Mouse (Mus musculus): ENCODE data around the gene Cse1l. TPM values are rescaled to one million over a fixed set of nuclear protein-coding genes. Genes with fewer than 3 reads are reported as not detected.

Gene Cse1l
- 5.2 and 7.2 TPM in 2 replicates for polyA plus RNA-seq (2012; rRNA removed)

DNA sequence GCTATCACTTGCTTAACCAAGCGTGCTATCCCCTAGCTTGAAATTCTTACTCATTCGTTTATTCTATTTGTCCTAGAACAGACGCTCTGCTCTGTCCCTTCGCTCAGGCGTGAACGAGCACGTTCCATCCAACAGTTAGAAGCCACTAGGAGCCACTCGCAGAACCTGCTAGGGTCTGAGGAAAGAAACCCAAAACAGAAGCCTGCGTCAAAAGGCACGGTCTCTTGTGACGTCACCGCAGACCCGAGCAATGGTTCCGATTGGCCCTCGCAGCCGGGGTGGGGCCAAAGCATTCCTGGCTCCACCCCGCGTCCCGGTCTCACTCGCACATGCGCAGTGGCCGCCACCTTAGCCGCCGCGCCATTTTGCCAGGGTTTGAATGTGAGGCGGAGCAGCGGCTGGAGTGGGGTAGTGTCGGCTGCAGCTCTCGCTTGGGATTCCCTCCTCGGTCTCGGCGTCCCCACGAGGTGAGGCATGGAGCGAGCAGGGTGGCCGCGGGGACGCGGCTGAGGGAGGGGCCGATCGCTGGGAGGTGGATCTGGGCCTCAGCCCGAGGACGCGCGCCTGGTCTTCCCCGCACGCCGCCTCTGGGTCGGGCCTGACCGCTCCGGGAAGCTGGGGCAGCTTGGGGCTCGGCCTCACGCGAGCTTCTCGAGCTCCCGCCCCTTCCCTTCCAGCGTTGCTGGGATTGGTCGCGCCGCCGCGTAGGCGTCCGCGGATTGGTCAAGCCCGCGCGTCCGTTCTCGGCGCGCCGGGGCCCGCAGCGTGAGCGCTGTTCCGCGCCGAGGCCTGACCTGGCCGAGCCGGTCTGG lies at the start of gene Cse1l:
Cse1l (plus strand) TSS at position 330 of the 812 bp plus-strand sequence.

Other genes with a start within 250 kb of the Cse1l start
- 22.8 and 24.8 TPM in 2 replicates for gene Prex1, start 192.2 kb upstream of the Cse1l start, polyA plus RNA-seq (2012; rRNA removed)
- 3.5 and 4.5 TPM in 2 replicates for gene Trp53rkb, start 113.5 kb upstream of the Cse1l start, polyA plus RNA-seq (2012; rRNA removed)
- gene Arfgef2, start 100.5 kb upstream of the Cse1l start, polyA plus RNA-seq (2012; rRNA removed): 16.2 and 16.3 TPM in 2 replicates
- 13.8 and 14.8 TPM in 2 replicates for gene Stau1, start 90.3 kb downstream of the Cse1l start, polyA plus RNA-seq (2012; rRNA removed)
- gene Ddx27, start 109.2 kb downstream of the Cse1l start, polyA plus RNA-seq (2012; rRNA removed): 17.6 and 20.6 TPM in 2 replicates
- 24.6 and 24.8 TPM in 2 replicates for gene Znfx1, start 157.0 kb downstream of the Cse1l start, polyA plus RNA-seq (2012; rRNA removed)